Mouse (Mus musculus): ENCODE measurements around the gene Zdhhc16. TPM values are rescaled to one million over a fixed set of nuclear protein-coding genes. Genes with fewer than 3 reads are reported as not detected.

The Zdhhc16 gene
- total RNA-seq, 2 experiments from 2014 or later: 30.7 to 31.7 TPM

DNA sequence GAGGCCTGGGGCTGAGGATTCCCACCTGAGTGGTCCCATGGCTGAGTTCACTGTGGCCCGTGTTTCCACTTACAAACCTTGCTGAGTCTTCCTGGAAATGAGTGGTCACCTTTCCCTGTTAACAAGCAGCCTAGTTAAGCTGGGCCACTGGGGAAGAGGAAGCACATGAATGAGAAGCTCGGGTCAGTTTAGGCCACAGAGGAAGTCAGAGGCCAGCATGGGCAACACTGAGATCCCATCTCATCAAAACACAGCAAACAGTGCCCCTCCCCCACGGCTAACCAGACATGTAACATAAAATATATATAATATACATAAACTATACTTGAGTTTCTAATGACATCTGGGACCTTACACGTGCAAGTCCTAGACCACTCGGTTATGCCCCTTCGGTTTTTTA lies 56.5 kb downstream of the Zdhhc16 start:
- DNase-seq: no peak

DNA sequence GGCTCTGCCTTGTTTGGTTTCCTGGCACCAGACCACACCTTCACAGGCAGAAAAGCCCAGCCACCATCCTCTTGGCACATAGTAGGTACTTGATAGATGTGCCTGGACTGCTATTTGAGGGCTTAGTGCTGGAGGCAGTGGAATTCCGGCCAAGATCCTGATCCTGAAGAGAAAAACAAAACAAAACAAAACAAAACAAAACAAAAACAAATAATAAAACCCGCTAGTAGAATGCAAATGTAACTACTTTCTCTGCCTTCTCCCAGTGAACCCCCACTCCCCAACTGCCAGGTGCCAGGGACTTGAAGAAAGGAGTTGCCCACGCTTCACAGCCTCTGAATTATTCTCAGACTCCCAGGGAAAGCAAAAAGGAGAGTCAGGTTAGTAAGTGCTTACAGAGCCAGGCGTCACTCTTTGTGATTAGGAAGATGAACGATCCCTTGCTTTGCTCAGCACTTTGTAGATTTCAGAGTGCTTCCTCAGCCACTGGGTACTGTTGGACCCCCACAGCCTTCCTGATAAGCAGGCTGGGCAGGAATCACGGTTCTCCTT lies 58.7 kb downstream of the Zdhhc16 start:
- no peak for DNase-seq

DNA sequence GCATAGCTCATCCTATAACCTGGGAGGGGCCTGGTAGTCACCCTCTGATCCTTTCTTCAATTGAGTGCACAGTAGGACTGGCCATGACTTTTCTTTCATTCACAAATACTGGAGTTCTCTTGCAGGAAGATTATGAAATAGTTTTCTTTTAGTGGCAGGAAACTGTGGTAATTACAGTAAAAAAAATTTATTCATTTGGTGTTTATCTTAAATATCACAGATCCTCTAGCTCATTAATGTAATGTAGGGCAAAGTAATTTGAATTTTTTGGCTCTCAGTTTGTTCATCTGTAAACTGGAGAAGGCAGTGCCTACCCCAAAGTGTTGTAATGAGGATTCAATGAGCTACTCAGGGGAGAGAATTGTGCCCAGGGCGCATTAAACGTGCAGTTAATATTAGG lies 59.7 kb downstream of the Zdhhc16 start:
- DNase-seq: no peak

DNA sequence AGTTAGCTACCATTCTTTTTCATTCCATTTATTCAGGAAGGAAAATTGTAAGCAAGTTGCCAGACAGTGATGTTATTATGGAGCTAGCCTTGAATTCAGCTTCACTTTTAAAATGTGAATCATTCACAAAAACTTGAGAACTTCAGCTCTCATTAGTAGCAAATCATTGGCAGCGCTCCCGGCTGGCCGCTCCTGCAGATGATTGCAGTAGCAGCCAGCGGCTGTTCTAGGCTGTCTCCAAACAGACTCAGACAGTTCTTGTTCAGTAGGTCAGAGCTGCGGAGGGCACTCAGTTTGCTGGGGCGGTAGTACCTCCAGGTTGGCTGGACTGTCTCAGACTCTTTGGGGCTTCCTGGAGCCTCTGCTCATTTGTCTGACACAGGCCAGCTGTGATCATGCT lies 60.2 kb downstream of the Zdhhc16 start:
- peak; percentile 89 for DNase-seq

Other genes starting within 250 kb of the Zdhhc16 start
- not detected for gene Slit1, start 189.8 kb upstream of the Zdhhc16 start, total RNA-seq (2021)
- gene Arhgap19, start 131.4 kb upstream of the Zdhhc16 start, total RNA-seq (2021): 10 to 100 TPM in 1 of 2 experiments, 1 to 10 TPM in 1; 9.5 to 10.2 TPM
- 1 to 10 TPM; 2.1 to 2.3 TPM for gene Frat1, start 103.5 kb upstream of the Zdhhc16 start, total RNA-seq (2021)
- gene Frat2, start 85.3 kb upstream of the Zdhhc16 start, total RNA-seq (2021): 1 to 10 TPM; 3.6 to 3.9 TPM
- gene Rrp12, start 37.3 kb upstream of the Zdhhc16 start, total RNA-seq (2021): 10 to 100 TPM; 19.9 to 23.4 TPM
- 100 to 1,000 TPM; 150 to 162 TPM for gene Pgam1, start 21.6 kb upstream of the Zdhhc16 start, total RNA-seq (2021)
- 10 to 100 TPM; 18.0 to 18.2 TPM for gene Exosc1, start 57 bp upstream of the Zdhhc16 start, total RNA-seq (2021)
- 10 to 100 TPM; 19.3 to 20.1 TPM for gene Mms19, start 47.7 kb downstream of the Zdhhc16 start, total RNA-seq (2021)
- 10 to 100 TPM; 26.4 to 28.3 TPM for gene Ubtd1, start 48.3 kb downstream of the Zdhhc16 start, total RNA-seq (2021)
- under 1 TPM in 1 of 2 experiments, not detected in 1; 0.25 TPM for gene Ankrd2, start 102.5 kb downstream of the Zdhhc16 start, total RNA-seq (2021)
- gene Hoga1, start 112.1 kb downstream of the Zdhhc16 start, total RNA-seq (2021): 1 to 10 TPM; 2.5 to 2.8 TPM
- under 1 TPM; 0.26 to 0.50 TPM for gene 4933411K16Rik, start 118.8 kb downstream of the Zdhhc16 start, total RNA-seq (2021)
- 10 to 100 TPM in 1 of 2 experiments, 1 to 10 TPM in 1; 8.8 to 10.6 TPM for gene Morn4, start 152.9 kb downstream of the Zdhhc16 start, total RNA-seq (2021)
- 10 to 100 TPM; 16.7 to 19.5 TPM for gene Pi4k2a, start 157.0 kb downstream of the Zdhhc16 start, total RNA-seq (2021)
- gene Avpi1, start 195.6 kb downstream of the Zdhhc16 start, total RNA-seq (2021): 10 to 100 TPM; 17.9 to 19.5 TPM
- gene Marveld1, start 213.9 kb downstream of the Zdhhc16 start, total RNA-seq (2021): 10 to 100 TPM; 37.3 to 40.7 TPM
- 10 to 100 TPM; 28.4 to 32.4 TPM for gene Zfyve27, start 230.5 kb downstream of the Zdhhc16 start, total RNA-seq (2021)

Data from heart, postnatal 4 days (tissue).